Mouse (Mus musculus) gastrocnemius, postnatal 25 days (tissue): ENCODE data around the gene Fibin. TPM values are rescaled to one million over a fixed set of nuclear protein-coding genes. Genes with fewer than 3 reads are reported as not detected.
A peak's percentile ranks its signal among the peaks of the same experiment; 100 is the strongest.

Experiments used
- DNase-seq: peaks from one replicate; pipeline ENCODE4 v3.0.0; 2022
- total RNA-seq, 2 experiments: library from RNA; stranded (reverse); gene quantifications; 1 replicate in 1 of 2; 2 replicates in 1 of 2; pipeline ENCODE4 v1.2.3; 2021

Fibin gene
- total RNA-seq, 2 experiments from 2014 or later = 9.0 to 12.4 TPM

- DNase-seq = peak; percentile 31
Measured at GRCm38 (mm10) chr2:110314509-110315155, 48.4 kb downstream of the Fibin start, which contains the start of gene Bbox1. Gene Bbox1 (minus strand): TSS chr2:110314560.

DNA sequence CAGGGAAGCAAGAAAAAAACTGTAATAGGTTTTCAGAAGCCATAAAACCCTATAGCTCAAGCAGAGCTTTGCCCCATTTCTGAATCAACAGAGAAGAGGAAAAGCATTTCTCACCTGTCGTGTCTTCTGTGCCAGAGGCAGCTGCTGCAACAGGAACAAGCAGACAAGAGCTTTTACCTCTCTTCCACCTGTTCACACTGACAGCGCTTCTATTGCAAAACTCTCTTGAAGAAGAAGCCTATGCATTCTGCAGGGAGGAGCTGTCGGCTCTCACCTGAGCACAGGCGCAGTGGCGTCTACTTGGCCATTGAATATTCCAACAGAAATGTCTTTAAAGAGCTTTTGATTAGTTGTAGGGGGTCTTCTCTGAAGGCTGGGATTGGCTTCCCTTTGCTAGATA, 48.9 kb downstream of the Fibin start:
- DNase-seq = no peak

DNA sequence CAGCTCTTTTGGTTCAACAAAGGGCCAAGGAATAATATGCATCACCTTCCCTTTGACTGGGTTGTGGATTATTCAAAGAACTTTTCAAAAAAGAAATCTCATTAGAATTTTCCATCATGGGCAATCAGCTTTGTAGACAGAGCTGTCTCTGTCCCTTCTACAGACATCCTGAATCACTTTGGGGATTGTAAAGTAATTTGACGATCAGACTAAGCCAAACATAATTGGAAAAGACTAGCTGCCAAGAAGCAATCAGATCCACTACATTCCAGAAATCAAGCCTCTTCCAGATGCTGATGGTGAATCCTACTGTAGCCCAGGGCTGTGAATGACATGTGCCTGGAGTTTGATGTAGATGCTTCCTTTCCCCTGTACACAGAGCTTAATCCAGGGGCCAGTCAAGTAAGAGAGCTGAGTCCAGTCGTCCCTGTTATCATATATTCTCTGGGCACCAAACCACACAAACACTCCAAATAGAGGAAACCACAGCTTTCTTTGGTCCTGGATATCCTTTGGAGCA, 49.6 kb downstream of the Fibin start:
- no peak for DNase-seq

Other genes starting within 250 kb of the Fibin start
- gene Bbox1, start 48.6 kb downstream of the Fibin start, total RNA-seq = under 1 TPM in 1 of 2 experiments, not detected in 1; 0.16 TPM
- not detected for gene Slc5a12, start 234.1 kb upstream of the Fibin start, total RNA-seq